Mouse (Mus musculus): ENCODE data around the gene Chrnb1.
A peak's percentile ranks its signal among the peaks of the same experiment; 100 is the strongest.

The Chrnb1 gene

DNA sequence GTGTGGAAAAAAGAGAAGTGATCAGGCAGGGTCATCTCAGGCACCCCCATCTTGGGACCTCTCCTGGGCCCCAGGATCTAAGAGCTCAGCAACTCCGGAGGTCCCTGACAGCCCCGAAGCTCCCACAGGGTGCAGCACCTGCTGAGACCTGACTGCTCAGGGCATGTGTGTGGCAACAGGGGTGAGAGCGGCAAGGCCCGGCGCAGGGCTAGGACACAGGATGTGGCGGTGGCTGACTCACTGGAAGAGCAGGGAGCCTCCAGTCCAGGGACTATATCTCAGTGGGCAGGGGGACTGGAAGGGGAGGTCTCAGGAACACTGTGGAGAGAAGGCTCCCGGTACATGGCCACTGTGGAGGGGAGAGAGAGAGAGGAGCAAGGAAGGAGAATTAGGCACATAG lies 2.2 kb upstream of the Chrnb1 start:
- DNase-seq (ENCODE audit: low read depth, low spot score): no peak
- Histone ChIP-seq H3K36me3 (ENCODE audit: control insufficient read depth, insufficient read depth, low read length, poor library complexity, severe bottlenecking) (no peaks in the 10 kb centered on the region), H3K27me3 (ENCODE audit: control insufficient read depth, insufficient read depth, low read length, poor library complexity, severe bottlenecking) (no peaks in the 10 kb centered on the region)

GRCm38 (mm10) chr11:69795983-69796435 lies 266 bp upstream of the Chrnb1 start:
- DNase-seq (ENCODE audit: low read depth, low spot score): peak; percentile 28
- H3K27me3 ChIP-seq (ENCODE audit: control insufficient read depth, insufficient read depth, low read length, poor library complexity, severe bottlenecking): no peaks in the 10 kb centered on the region
- no peaks in the 10 kb centered on the region for H3K36me3 ChIP-seq (ENCODE audit: control insufficient read depth, insufficient read depth, low read length, poor library complexity, severe bottlenecking)

GRCm38 (mm10) chr11:69793429-69793828 lies 2.3 kb downstream of the Chrnb1 start:
- DNase-seq (ENCODE audit: low read depth, low spot score): no peak
- Histone ChIP-seq H3K36me3 (ENCODE audit: control insufficient read depth, insufficient read depth, low read length, poor library complexity, severe bottlenecking) (no peaks in the 10 kb centered on the region), H3K27me3 (ENCODE audit: control insufficient read depth, insufficient read depth, low read length, poor library complexity, severe bottlenecking) (no peaks in the 10 kb centered on the region)

GRCm38 (mm10) chr11:69791420-69791819 lies 4.3 kb downstream of the Chrnb1 start:
- Histone ChIP-seq H3K27me3 (ENCODE audit: control insufficient read depth, insufficient read depth, low read length, poor library complexity, severe bottlenecking) (no peaks in the 10 kb centered on the region), H3K36me3 (ENCODE audit: control insufficient read depth, insufficient read depth, low read length, poor library complexity, severe bottlenecking) (no peaks in the 10 kb centered on the region)
- DNase-seq (ENCODE audit: low read depth, low spot score): no peak

GRCm38 (mm10) chr11:69789431-69789830 lies 6.3 kb downstream of the Chrnb1 start:
- no peak for DNase-seq (ENCODE audit: low read depth, low spot score)
- no peaks in the 10 kb centered on the region for H3K27me3 ChIP-seq (ENCODE audit: control insufficient read depth, insufficient read depth, low read length, poor library complexity, severe bottlenecking)
- no peaks in the 10 kb centered on the region for H3K36me3 ChIP-seq (ENCODE audit: control insufficient read depth, insufficient read depth, low read length, poor library complexity, severe bottlenecking)

DNA sequence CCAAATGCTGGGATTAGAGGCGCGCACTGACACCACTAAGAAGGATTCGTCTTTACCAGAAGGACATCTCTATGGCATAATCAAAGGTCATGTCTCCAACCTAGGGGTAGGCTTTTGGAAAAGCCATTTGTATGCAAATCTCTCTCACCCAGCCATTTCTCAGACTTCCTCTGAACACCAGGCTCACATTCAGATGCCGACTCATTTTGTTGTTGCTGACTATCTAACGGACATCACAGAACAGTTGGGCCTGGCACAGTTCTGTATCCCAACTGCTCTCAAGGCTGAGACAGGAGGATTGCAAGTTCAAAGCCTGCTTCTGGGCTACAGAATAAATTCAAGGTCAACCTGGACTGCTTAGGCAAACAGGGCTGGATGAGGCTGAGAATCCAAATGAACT lies 8.4 kb downstream of the Chrnb1 start:
- no peak for DNase-seq (ENCODE audit: low read depth, low spot score)
- no peaks in the 10 kb centered on the region for H3K27me3 ChIP-seq (ENCODE audit: control insufficient read depth, insufficient read depth, low read length, poor library complexity, severe bottlenecking)
- no peaks in the 10 kb centered on the region for H3K36me3 ChIP-seq (ENCODE audit: control insufficient read depth, insufficient read depth, low read length, poor library complexity, severe bottlenecking)

GRCm38 (mm10) chr11:69784793-69785272 lies 10.9 kb downstream of the Chrnb1 start:
- Histone ChIP-seq H3K27me3 (ENCODE audit: control insufficient read depth, insufficient read depth, low read length, poor library complexity, severe bottlenecking) (no peaks in the 10 kb centered on the region), H3K36me3 (ENCODE audit: control insufficient read depth, insufficient read depth, low read length, poor library complexity, severe bottlenecking) (no peaks in the 10 kb centered on the region)
- no peak for DNase-seq (ENCODE audit: low read depth, low spot score)

- DNase-seq (ENCODE audit: low read depth, low spot score): no peak
- no peaks in the 10 kb centered on the region; the same call in 1 of the 2 replicates for H3K36me3 ChIP-seq (ENCODE audit: control insufficient read depth, insufficient read depth, low read length, poor library complexity, severe bottlenecking)
- no peaks in the 10 kb centered on the region for H3K27me3 ChIP-seq (ENCODE audit: control insufficient read depth, insufficient read depth, low read length, poor library complexity, severe bottlenecking)
Measured at GRCm38 (mm10) chr11:69781828-69782227, 13.9 kb downstream of the Chrnb1 start.

DNA sequence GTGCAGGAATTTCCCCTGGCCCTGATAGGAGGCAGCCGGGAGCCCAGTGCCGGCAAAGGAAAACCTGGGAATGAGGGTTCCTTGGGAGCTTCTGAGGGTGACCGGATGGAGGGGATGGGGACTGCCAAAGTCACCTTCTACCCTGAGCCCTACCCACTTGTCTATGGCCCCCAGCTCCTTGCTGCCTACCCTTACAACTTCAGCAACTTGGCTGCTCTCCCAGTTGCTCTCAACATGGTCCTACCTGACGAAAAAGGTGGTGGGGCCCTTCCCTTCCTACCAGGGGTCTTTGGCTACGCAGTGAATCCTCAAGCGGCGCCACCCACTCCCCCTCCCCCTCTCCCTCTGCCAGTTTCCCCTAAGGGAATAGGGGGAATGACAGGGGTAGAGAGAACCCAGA lies 16.8 kb downstream of the Chrnb1 start:
- Histone ChIP-seq H3K36me3 (ENCODE audit: control insufficient read depth, insufficient read depth, low read length, poor library complexity, severe bottlenecking) (no peaks in the 10 kb centered on the region; the same call in 1 of the 2 replicates), H3K27me3 (ENCODE audit: control insufficient read depth, insufficient read depth, low read length, poor library complexity, severe bottlenecking) (no peaks in the 10 kb centered on the region)
- DNase-seq (ENCODE audit: low read depth, low spot score): no peak

DNA sequence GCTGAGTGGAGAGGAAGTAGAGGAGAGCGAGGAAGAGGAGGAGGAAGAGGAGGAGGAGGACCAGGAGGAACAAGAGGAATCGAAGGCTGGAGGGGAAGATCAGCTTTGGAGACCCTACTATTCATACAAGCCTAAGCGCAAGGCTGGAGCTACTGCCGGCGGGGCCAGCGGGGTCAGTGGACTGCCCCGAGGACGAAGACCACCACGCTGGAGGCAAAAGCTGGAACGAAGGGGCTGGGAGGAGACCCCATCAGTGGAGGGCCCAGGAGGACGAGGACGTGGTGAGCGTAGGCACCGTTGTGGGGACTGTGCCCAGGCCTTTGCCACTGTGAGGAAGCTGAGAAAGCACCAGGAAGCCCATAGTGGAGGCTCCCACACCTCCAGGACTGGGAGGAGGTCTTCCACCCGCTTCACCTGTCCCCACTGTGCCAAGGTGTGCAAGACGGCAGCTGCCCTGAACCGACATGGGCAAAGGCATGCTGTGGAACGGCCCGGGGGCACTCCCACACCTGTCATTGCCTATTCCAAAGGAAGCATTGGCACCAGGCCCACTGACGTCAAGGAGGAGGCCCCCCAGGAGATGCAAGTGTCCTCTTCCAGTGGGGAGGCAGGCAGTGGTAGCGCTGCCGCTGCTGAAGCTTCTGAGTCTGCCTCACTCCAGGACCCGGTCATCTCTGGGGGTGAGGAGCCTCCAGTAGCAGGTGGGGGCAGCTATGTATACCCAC lies 17.3 kb downstream of the Chrnb1 start:
- no peaks in the 10 kb centered on the region for H3K27me3 ChIP-seq (ENCODE audit: control insufficient read depth, insufficient read depth, low read length, poor library complexity, severe bottlenecking)
- no peaks in the 10 kb centered on the region; the same call in 1 of the 2 replicates for H3K36me3 ChIP-seq (ENCODE audit: control insufficient read depth, insufficient read depth, low read length, poor library complexity, severe bottlenecking)
- DNase-seq (ENCODE audit: low read depth, low spot score): no peak

GRCm38 (mm10) chr11:69777504-69778257 lies 18.1 kb downstream of the Chrnb1 start:
- DNase-seq (ENCODE audit: low read depth, low spot score): peak; percentile 43
- H3K36me3 ChIP-seq (ENCODE audit: control insufficient read depth, insufficient read depth, low read length, poor library complexity, severe bottlenecking): no peaks in the 10 kb centered on the region; the same call in 1 of the 2 replicates
- H3K27me3 ChIP-seq (ENCODE audit: control insufficient read depth, insufficient read depth, low read length, poor library complexity, severe bottlenecking): no peaks in the 10 kb centered on the region

GRCm38 (mm10) chr11:69776488-69776887 lies 19.3 kb downstream of the Chrnb1 start:
- DNase-seq (ENCODE audit: low read depth, low spot score): no peak

GRCm38 (mm10) chr11:69775716-69776115 lies 20.0 kb downstream of the Chrnb1 start:
- no peaks in the 10 kb centered on the region; the same call in 1 of the 2 replicates for H3K36me3 ChIP-seq (ENCODE audit: control insufficient read depth, insufficient read depth, low read length, poor library complexity, severe bottlenecking)
- no peak for DNase-seq (ENCODE audit: low read depth, low spot score)
- H3K27me3 ChIP-seq (ENCODE audit: control insufficient read depth, insufficient read depth, low read length, poor library complexity, severe bottlenecking): no peaks in the 10 kb centered on the region

More at GRCm38 (mm10) chr11:69776488-69776887, 19.3 kb downstream of the Chrnb1 start:
- Histone ChIP-seq H3K27me3 (ENCODE audit: control insufficient read depth, insufficient read depth, low read length, poor library complexity, severe bottlenecking) (no peaks in the 10 kb centered on the region), H3K36me3 (ENCODE audit: control insufficient read depth, insufficient read depth, low read length, poor library complexity, severe bottlenecking) (no peaks in the 10 kb centered on the region; the same call in 1 of the 2 replicates)

- no peaks in the 10 kb centered on the region; the same call in 1 of the 2 replicates for H3K36me3 ChIP-seq (ENCODE audit: control insufficient read depth, insufficient read depth, low read length, poor library complexity, severe bottlenecking)
- DNase-seq (ENCODE audit: low read depth, low spot score): peak; percentile 55
Measured at GRCm38 (mm10) chr11:69774961-69775360, 20.8 kb downstream of the Chrnb1 start.

DNA sequence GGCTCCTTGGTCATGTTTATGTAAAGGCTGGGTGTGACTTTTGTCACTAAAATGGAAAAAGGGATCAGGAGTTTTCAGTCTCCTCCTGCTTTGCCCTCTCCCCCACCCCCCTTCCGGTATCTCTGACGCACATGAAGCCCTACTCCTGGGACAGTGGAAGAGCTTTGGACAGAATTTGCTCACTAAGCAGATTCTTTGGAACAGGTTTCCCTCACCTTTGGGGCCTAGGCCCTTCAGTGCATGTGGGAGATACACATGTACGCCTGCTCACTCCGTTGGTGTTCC lies 28.2 kb downstream of the Chrnb1 start:
- DNase-seq (ENCODE audit: low read depth, low spot score): no peak
- Histone ChIP-seq H3K27me3 (ENCODE audit: control insufficient read depth, insufficient read depth, low read length, poor library complexity, severe bottlenecking) (no peaks in the 10 kb centered on the region), H3K36me3 (ENCODE audit: control insufficient read depth, insufficient read depth, low read length, poor library complexity, severe bottlenecking) (no peaks in the 10 kb centered on the region)

More at GRCm38 (mm10) chr11:69774961-69775360, 20.8 kb downstream of the Chrnb1 start:
- H3K27me3 ChIP-seq (ENCODE audit: control insufficient read depth, insufficient read depth, low read length, poor library complexity, severe bottlenecking): no peaks in the 10 kb centered on the region

All from splenic B cell, adult 2 months (primary cell).